Mouse (Mus musculus): ENCODE measurements around the gene Gpsm1. TPM values are rescaled to one million over a fixed set of nuclear protein-coding genes. Genes with fewer than 3 reads are reported as not detected.
"Not testable (repeated sequence)": the region's sequence is repeated elsewhere in the genome, so short reads cannot be mapped to it uniquely, and the experiment has no call there.

Gpsm1 gene
- polyA plus RNA-seq, 1 experiment from 2014 or later, result 44.1 TPM

GRCm38 (mm10) chr2:26362991-26363390, 47.7 kb downstream of the Gpsm1 start:
- Histone ChIP-seq H3K4me3 (ENCODE audit: low read length) (no peak overlapping the region), H3K4me1 (ENCODE audit: insufficient read depth, low read length) (no peaks in the 10 kb centered on the region), H3K27ac (ENCODE audit: low read length) (no peak overlapping the region), H3K4me2 (replicated peaks; ENCODE audit: low read depth, low read length) (no peak overlapping the region), H3K27me3 (ENCODE audit: insufficient read depth, low read length) (no peaks in the 10 kb centered on the region), H3K9ac (replicated peaks; ENCODE audit: low read length) (no peak overlapping the region), H3K9me3 (ENCODE audit: low read length) (no peaks in the 10 kb centered on the region), H3K36me3 (ENCODE audit: insufficient read depth, low read length) (peaks cover 44% of the 10 kb centered on the region)
- no peak for ATAC-seq (ENCODE audit: low FRiP score, low TSS enrichment)
- WGBS, result 88% methylated on average over 5 of the region's 5 CpGs

GRCm38 (mm10) chr2:26363481-26363880, 48.2 kb downstream of the Gpsm1 start:
- H3K4me1 ChIP-seq (ENCODE audit: insufficient read depth, low read length), result no peaks in the 10 kb centered on the region
- H3K4me3 ChIP-seq (ENCODE audit: low read length), result no peak overlapping the region
- no peak overlapping the region for H3K27ac ChIP-seq (ENCODE audit: low read length)
- H3K9me3 ChIP-seq (ENCODE audit: low read length), result no peaks in the 10 kb centered on the region
- ATAC-seq (ENCODE audit: low FRiP score, low TSS enrichment), result no peak
- no peak overlapping the region for H3K9ac ChIP-seq (replicated peaks; ENCODE audit: low read length)
- H3K4me2 ChIP-seq (replicated peaks; ENCODE audit: low read depth, low read length), result no peak overlapping the region
- peaks cover 48% of the 10 kb centered on the region for H3K36me3 ChIP-seq (ENCODE audit: insufficient read depth, low read length)
- H3K27me3 ChIP-seq (ENCODE audit: insufficient read depth, low read length), result no peaks in the 10 kb centered on the region
- WGBS, result 80% methylated on average over 5 of the region's 5 CpGs

- Histone ChIP-seq H3K36me3 (ENCODE audit: insufficient read depth, low read length) (peaks cover 60% of the 10 kb centered on the region), H3K9ac (replicated peaks; ENCODE audit: low read length) (no peak overlapping the region), H3K27ac (ENCODE audit: low read length) (peak overlapping the region; percentile 28; the same call in 1 of the 2 replicates), H3K4me2 (replicated peaks; ENCODE audit: low read depth, low read length) (no peak overlapping the region), H3K27me3 (ENCODE audit: insufficient read depth, low read length) (no peaks in the 10 kb centered on the region), H3K4me1 (ENCODE audit: insufficient read depth, low read length) (no peaks in the 10 kb centered on the region), H3K4me3 (ENCODE audit: low read length) (no peak overlapping the region), H3K9me3 (ENCODE audit: low read length) (no peaks in the 10 kb centered on the region)
- 77% methylated on average over 10 of the region's 10 CpGs for WGBS
- no peak for ATAC-seq (ENCODE audit: low FRiP score, low TSS enrichment)
Observed at GRCm38 (mm10) chr2:26364738-26365465, 49.6 kb downstream of the Gpsm1 start.

- 93% methylated on average over 6 of the region's 6 CpGs for WGBS
- H3K9ac ChIP-seq (replicated peaks; ENCODE audit: low read length), result no peak overlapping the region
- no peak for ATAC-seq (ENCODE audit: low FRiP score, low TSS enrichment)
- H3K4me2 ChIP-seq (replicated peaks; ENCODE audit: low read depth, low read length), result no peak overlapping the region
- no peaks in the 10 kb centered on the region for H3K9me3 ChIP-seq (ENCODE audit: low read length)
- H3K27me3 ChIP-seq (ENCODE audit: insufficient read depth, low read length), result no peaks in the 10 kb centered on the region
- H3K4me3 ChIP-seq (ENCODE audit: low read length), result no peak overlapping the region
- H3K27ac ChIP-seq (ENCODE audit: low read length), result no peak overlapping the region
- no peaks in the 10 kb centered on the region for H3K4me1 ChIP-seq (ENCODE audit: insufficient read depth, low read length)
- H3K36me3 ChIP-seq (ENCODE audit: insufficient read depth, low read length), result peaks cover 80% of the 10 kb centered on the region
Observed at GRCm38 (mm10) chr2:26367911-26368310, 52.6 kb downstream of the Gpsm1 start.

GRCm38 (mm10) chr2:26368572-26368971, 53.3 kb downstream of the Gpsm1 start:
- H3K27ac ChIP-seq (ENCODE audit: low read length), result no peak overlapping the region
- H3K9ac ChIP-seq (replicated peaks; ENCODE audit: low read length), result no peak overlapping the region
- 95% methylated on average over 1 of the region's 1 CpGs for WGBS
- H3K9me3 ChIP-seq (ENCODE audit: low read length), result no peaks in the 10 kb centered on the region
- no peaks in the 10 kb centered on the region for H3K4me1 ChIP-seq (ENCODE audit: insufficient read depth, low read length)
- H3K4me3 ChIP-seq (ENCODE audit: low read length), result no peak overlapping the region
- ATAC-seq (ENCODE audit: low FRiP score, low TSS enrichment), result no peak
- H3K27me3 ChIP-seq (ENCODE audit: insufficient read depth, low read length), result no peaks in the 10 kb centered on the region
- no peak overlapping the region for H3K4me2 ChIP-seq (replicated peaks; ENCODE audit: low read depth, low read length)
- H3K36me3 ChIP-seq (ENCODE audit: insufficient read depth, low read length), result peaks cover 80% of the 10 kb centered on the region

- Histone ChIP-seq H3K9ac (replicated peaks; ENCODE audit: low read length) (no peak overlapping the region), H3K36me3 (ENCODE audit: insufficient read depth, low read length) (peaks cover 85% of the 10 kb centered on the region), H3K4me1 (ENCODE audit: insufficient read depth, low read length) (no peaks in the 10 kb centered on the region), H3K9me3 (ENCODE audit: low read length) (no peaks in the 10 kb centered on the region), H3K27ac (ENCODE audit: low read length) (no peak overlapping the region), H3K4me2 (replicated peaks; ENCODE audit: low read depth, low read length) (no peak overlapping the region), H3K27me3 (ENCODE audit: insufficient read depth, low read length) (no peaks in the 10 kb centered on the region), H3K4me3 (ENCODE audit: low read length) (no peak overlapping the region)
- 94% methylated on average over 8 of the region's 8 CpGs for WGBS
- ATAC-seq (ENCODE audit: low FRiP score, low TSS enrichment), result no peak
Observed at GRCm38 (mm10) chr2:26372396-26372795, 57.1 kb downstream of the Gpsm1 start.

- under 1% methylated on average over 38 of the region's 38 CpGs for WGBS
Observed at GRCm38 (mm10) chr2:26380131-26380771, 64.9 kb downstream of the Gpsm1 start, which contains the start of gene Snapc4. Gene Snapc4 (minus strand): TSS chr2:26380653.

GRCm38 (mm10) chr2:26380871-26381270, 65.6 kb downstream of the Gpsm1 start:
- H3K27ac ChIP-seq (ENCODE audit: low read length); H3K4me1 ChIP-seq (ENCODE audit: insufficient read depth, low read length); H3K9me3 ChIP-seq (ENCODE audit: low read length); H3K27me3 ChIP-seq (ENCODE audit: insufficient read depth, low read length): not testable (repeated sequence)
- peak overlapping the region; percentile 79 for H3K4me3 ChIP-seq (ENCODE audit: low read length)
- peaks cover 59% of the 10 kb centered on the region for H3K36me3 ChIP-seq (ENCODE audit: insufficient read depth, low read length)
- WGBS, result 30% methylated on average over 6 of the region's 6 CpGs
- peak overlapping the region; percentile 77 for H3K9ac ChIP-seq (replicated peaks; ENCODE audit: low read length)
- 0 out of 2 replicates have a peak, but pooled peaks have one; percentile 10 for ATAC-seq (ENCODE audit: low FRiP score, low TSS enrichment)
- H3K4me2 ChIP-seq (replicated peaks; ENCODE audit: low read depth, low read length), result peak overlapping the region; percentile 79

More at GRCm38 (mm10) chr2:26380131-26380771, 64.9 kb downstream of the Gpsm1 start, which contains the start of gene Snapc4:
- H3K27me3 ChIP-seq (ENCODE audit: insufficient read depth, low read length), result no peaks in the 10 kb centered on the region
- H3K36me3 ChIP-seq (ENCODE audit: insufficient read depth, low read length), result peaks cover 58% of the 10 kb centered on the region
- peak within 1 kb of the TSS; percentile 79 for H3K4me3 ChIP-seq (ENCODE audit: low read length)
- peaks cover 6% of the 10 kb centered on the region for H3K4me1 ChIP-seq (ENCODE audit: insufficient read depth, low read length)
- ATAC-seq (ENCODE audit: low FRiP score, low TSS enrichment), result peak; percentile 97
- peak within 1 kb of the TSS; percentile 9; the same call in 1 of the 2 replicates for H3K27ac ChIP-seq (ENCODE audit: low read length)
- H3K9ac ChIP-seq (replicated peaks; ENCODE audit: low read length), result peak within 1 kb of the TSS; percentile 77
- H3K4me2 ChIP-seq (replicated peaks; ENCODE audit: low read depth, low read length), result peak within 1 kb of the TSS; percentile 79
- no peaks in the 10 kb centered on the region for H3K9me3 ChIP-seq (ENCODE audit: low read length)

GRCm38 (mm10) chr2:26387713-26388112, 72.4 kb downstream of the Gpsm1 start:
- Histone ChIP-seq H3K4me1 (ENCODE audit: insufficient read depth, low read length) (peaks cover 18% of the 10 kb centered on the region), H3K9ac (replicated peaks; ENCODE audit: low read length) (peak overlapping the region; percentile 93; the same call in 1 of the 2 replicates), H3K9me3 (ENCODE audit: low read length) (no peaks in the 10 kb centered on the region), H3K27ac (ENCODE audit: low read length) (no peak overlapping the region), H3K36me3 (ENCODE audit: insufficient read depth, low read length) (peaks cover 60% of the 10 kb centered on the region), H3K27me3 (ENCODE audit: insufficient read depth, low read length) (no peaks in the 10 kb centered on the region), H3K4me3 (ENCODE audit: low read length) (peak overlapping the region; percentile 90; the same call in 1 of the 2 replicates), H3K4me2 (replicated peaks; ENCODE audit: low read depth, low read length) (peak overlapping the region; percentile 92)
- 84% methylated on average over 3 of the region's 3 CpGs for WGBS
- no peak for ATAC-seq (ENCODE audit: low FRiP score, low TSS enrichment)
